Mouse (Mus musculus): ENCODE measurements around the gene Rab15.

The Rab15 gene

DNA sequence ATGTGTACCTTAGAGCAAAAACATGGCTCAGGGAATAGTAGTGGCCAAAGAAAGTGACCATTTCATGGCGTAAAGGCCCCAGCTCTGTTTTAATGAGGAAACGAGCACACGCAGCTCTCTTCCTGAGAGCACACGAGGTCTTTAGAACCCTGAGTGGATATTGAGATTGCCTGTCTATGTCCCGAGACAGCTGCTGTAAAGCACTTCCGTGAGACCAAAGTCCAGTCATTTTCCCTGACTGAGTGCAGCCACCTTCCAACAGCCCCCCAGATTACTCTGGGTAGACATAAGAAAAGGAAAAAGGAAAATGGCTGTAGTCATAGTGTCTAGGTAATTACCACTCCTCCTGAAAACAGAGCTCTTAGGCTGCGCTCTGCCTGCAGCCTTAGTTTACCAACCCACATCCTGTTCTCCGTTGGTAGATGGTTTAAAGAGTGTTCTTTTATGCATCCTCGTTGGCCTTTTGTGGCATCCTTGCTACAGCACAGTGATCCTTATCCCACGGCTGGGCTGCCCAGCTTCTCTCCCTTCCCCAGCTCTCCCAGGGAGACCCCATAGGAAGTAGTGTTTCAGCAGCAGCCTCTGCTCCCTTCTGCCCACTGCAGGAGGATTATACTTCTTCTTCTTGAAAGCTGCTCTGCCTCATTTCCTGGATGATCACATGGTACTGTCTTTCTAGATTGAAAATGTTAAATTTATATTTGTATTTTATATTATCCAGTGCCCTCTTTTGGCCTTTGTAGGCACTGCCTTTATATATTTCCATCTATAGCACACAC lies 44.2 kb downstream of the Rab15 start:
- DNase-seq (ENCODE audit: low spot score in 2 of 2), result no peak

DNA sequence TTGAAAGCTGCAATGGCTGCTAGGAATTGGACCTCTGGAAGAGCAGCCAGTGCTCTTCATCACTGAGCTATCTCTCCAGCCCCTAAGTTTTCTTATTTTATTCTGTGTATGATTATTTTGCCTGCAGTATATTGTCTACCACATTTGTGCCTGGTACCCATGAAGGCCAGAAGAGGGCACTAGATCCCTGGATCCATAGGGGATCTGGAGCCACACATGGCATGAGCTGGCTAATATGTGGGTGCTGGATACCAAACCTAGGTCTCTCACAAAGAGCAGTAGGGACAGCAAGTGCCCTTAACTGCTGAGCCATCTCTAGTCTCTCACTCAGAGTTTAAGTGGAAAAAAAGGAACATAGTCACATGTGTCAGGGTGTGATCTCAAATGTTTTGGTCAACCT lies 44.9 kb downstream of the Rab15 start:
- DNase-seq (ENCODE audit: low spot score in 2 of 2), result no peak

- DNase-seq (ENCODE audit: low spot score in 2 of 2), result no peak
Observed at GRCm38 (mm10) chr12:76776898-76777297, 45.8 kb downstream of the Rab15 start.

GRCm38 (mm10) chr12:76775132-76775531 lies 47.6 kb downstream of the Rab15 start:
- DNase-seq (ENCODE audit: low spot score in 2 of 2), result no peak

DNA sequence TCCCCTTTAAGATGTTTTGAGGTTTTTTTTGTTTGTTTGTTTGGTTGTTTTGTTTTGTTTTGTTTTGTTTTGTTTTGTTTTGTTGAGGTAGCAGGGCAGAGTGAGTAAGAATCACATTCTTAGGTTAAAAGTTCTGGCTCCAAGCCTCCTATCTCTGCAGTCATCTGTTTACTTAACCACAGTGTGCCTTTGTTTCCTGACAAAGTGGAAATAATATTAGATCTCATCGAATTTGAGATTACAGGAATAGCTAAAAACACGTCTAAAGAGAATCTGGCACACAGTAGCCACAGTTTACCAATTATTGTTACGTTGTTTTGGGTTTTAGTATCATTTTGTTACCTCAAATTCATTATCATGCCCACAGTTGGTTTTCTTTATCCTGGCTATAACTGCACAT lies 48.1 kb downstream of the Rab15 start:
- DNase-seq (ENCODE audit: low spot score in 2 of 2), result no peak

GRCm38 (mm10) chr12:76771540-76771939 lies 51.2 kb downstream of the Rab15 start:
- no peak for DNase-seq (ENCODE audit: low spot score in 2 of 2)

DNA sequence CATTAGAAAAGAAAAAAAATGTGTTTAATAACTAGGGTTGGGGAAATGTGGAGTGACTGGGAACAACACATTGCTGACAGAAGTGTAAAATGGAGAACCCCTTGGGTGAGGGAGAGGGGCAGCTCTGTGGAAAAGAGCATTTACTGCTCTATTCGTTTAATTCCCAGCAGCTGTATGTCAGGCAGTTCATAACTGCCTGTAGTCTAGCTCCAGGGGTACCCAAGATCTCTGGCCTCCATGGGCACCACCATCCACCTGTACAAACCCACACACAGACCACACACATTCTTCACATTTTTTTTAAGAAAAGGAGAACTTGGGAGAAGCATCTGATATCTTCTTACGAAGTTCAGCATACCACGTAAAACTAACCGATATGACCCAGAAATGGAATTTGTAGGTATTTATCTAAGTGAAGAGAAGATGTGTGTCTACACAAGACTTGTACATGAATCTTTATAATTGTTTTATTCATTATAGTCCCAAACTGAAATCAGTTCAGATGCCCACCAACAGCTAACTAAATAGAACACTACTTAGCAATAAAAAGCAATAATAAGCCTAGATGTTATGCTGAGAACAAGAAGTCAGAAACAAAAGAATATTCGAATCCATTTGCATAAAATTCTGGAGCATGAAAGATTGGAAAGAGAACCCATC lies 51.7 kb downstream of the Rab15 start:
- no peak for DNase-seq (ENCODE audit: low spot score in 2 of 2)

DNA sequence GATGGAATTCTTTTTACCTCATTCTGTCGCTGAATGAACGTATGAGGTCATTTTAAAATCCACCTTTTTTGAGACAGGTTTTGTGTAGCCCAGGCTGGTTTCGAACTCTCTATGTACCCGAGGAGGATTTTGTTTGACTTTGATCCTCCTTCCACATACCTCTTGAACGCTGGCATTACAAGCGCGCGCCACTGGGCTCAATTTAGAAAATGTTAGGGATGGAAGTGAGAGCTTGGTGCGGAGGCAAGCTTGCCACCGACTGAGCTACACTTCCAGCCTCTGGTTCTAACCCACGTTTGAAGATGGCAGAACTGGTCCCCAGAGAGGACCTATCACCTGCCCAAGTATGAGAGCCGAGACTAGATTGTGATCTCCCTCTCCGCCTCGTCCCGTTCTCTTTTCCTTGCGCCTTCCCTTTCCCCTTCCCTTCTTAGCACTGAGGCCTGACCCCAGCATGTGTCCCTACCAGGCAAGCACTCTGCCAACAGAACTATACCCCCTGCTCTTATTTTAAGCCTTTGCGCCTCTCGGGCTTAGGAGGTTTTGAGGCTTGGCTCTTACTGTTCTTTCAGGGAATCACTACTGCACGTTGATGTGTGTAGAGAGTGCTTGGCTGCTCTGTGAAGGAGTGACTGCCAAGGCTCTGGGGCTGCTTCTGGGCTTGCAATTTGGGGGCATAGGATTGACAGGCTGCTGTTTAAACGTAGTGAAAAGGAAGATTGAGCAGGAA lies 56.6 kb downstream of the Rab15 start:
- no peak for DNase-seq (ENCODE audit: low spot score in 2 of 2)

GRCm38 (mm10) chr12:76765354-76765851 lies 57.3 kb downstream of the Rab15 start, which contains the start of the genes Churc1 and Fntb:
Gene Churc1 (plus strand): TSS chr12:76765538.
Gene Fntb (plus strand): TSS chr12:76765589.
- DNase-seq (ENCODE audit: low spot score in 2 of 2), result peak; percentile 83 to 90

- peak in 1 of 2 experiments; percentile 68 for DNase-seq (ENCODE audit: low spot score in 2 of 2)
Observed at GRCm38 (mm10) chr12:76752652-76753318, 69.9 kb downstream of the Rab15 start.

- DNase-seq (ENCODE audit: low spot score in 2 of 2), result no peak
Observed at GRCm38 (mm10) chr12:76750866-76751459, 71.7 kb downstream of the Rab15 start.

Measured in frontal cortex, postnatal 36 days (tissue).